Mouse (Mus musculus) thymus, adult 2 months (tissue): Measurements from ENCODE around the gene Tldc1. TPM values are rescaled to one million over a fixed set of nuclear protein-coding genes. Genes with fewer than 3 reads are reported as not detected.

Experiments used
- DNase-seq: peaks from one replicate; pipeline ENCODE4 v3.0.0; 2021
- H3K27ac ChIP-seq: fragments of 200-500 bp; 2 replicates; pipeline ENCODE4 v1.5.1; 2012; ENCODE audit warnings: low read length, control low read depth; ENCODE audit not compliant: control insufficient read depth, insufficient read depth
- H3K27me3 ChIP-seq: fragments of 200-500 bp; 2 replicates; pipeline ENCODE4 v1.6.1; 2012; ENCODE audit warnings: mild to moderate bottlenecking, low read length, moderate library complexity, mixed read lengths; ENCODE audit not compliant: control insufficient read depth, insufficient read depth
- H3K36me3 ChIP-seq: fragments of 200-500 bp; 2 replicates; pipeline ENCODE4 v1.6.1; 2012; ENCODE audit warnings: mild to moderate bottlenecking, low read length, moderate library complexity; ENCODE audit not compliant: control insufficient read depth, insufficient read depth
- H3K4me1 ChIP-seq: fragments of 200-500 bp; replicated peaks from 2 replicates; pipeline ENCODE4 v1.6.1; 2012; ENCODE audit warnings: low read length; ENCODE audit not compliant: control insufficient read depth, insufficient read depth
- H3K4me3 ChIP-seq: fragments of 200-500 bp; 2 replicates; pipeline ENCODE4 v1.5.1; 2012; ENCODE audit warnings: mild to moderate bottlenecking, low read length, control low read depth, moderate library complexity; ENCODE audit not compliant: control insufficient read depth, insufficient read depth
- CTCF ChIP-seq: fragments of 200-500 bp; IDR thresholded peaks from 2 replicates; pipeline ENCODE4 v1.5.1; 2012; ENCODE audit warnings: mild to moderate bottlenecking, control low read depth, low read length, moderate library complexity, borderline replicate concordance; ENCODE audit not compliant: control insufficient read depth, poor library complexity, insufficient read depth; ENCODE audit errors: extremely low read depth
- POLR2A ChIP-seq: fragments of 200-500 bp; IDR thresholded peaks from 2 replicates; pipeline ENCODE4 v1.6.1; 2012; ENCODE audit warnings: mild to moderate bottlenecking, low read length, control low read depth, moderate library complexity; ENCODE audit not compliant: control insufficient read depth, poor library complexity, insufficient read depth; ENCODE audit errors: extremely low read depth
- WGBS: fragments of 180-500 bp; shearing (Covaris S2); methylation state at CpG from one replicate; pipeline ENCODE4 v1.1.7; 2018; 5-methylcytosine and 5-hydroxymethylcytosine counted together
- polyA plus RNA-seq: library from polyadenylated mRNA; depleted of rRNA; stranded (reverse); fragments of >200 nt; gene quantifications from 2 replicates; pipeline ENCODE4 v1.2.3, GENCODE M21; 2012

Gene Tldc1
- polyA plus RNA-seq, 1 experiment, result 13.9 TPM

- DNase-seq, result no peak
- Histone ChIP-seq H3K36me3 (no peaks in the 10 kb centered on the region), H3K4me1 (no peaks in the 10 kb centered on the region), H3K27ac (no peak overlapping the region), H3K27me3 (no peaks in the 10 kb centered on the region), H3K4me3 (no peak overlapping the region)
- 66% methylated on average over 11 of the region's 11 CpGs for WGBS
- no peak for TF ChIP-seq CTCF
- no peak for TF ChIP-seq POLR2A
Measured at GRCm38 (mm10) chr8:119737093-119737900, 40.9 kb downstream of the Tldc1 start.

GRCm38 (mm10) chr8:119736348-119736917 is 41.8 kb downstream of the Tldc1 start:
- no peak for TF ChIP-seq CTCF
- TF ChIP-seq POLR2A, result no peak
- H3K27ac ChIP-seq, result no peak overlapping the region
- no peaks in the 10 kb centered on the region for H3K27me3 ChIP-seq
- no peak overlapping the region for H3K4me3 ChIP-seq
- no peak for DNase-seq
- WGBS, result 89% methylated on average over 10 of the region's 10 CpGs
- H3K36me3 ChIP-seq, result no peaks in the 10 kb centered on the region
- no peaks in the 10 kb centered on the region for H3K4me1 ChIP-seq

- 90% methylated on average over 13 of the region's 13 CpGs for WGBS
- DNase-seq, result no peak
- Histone ChIP-seq H3K27ac (no peak overlapping the region), H3K27me3 (no peaks in the 10 kb centered on the region), H3K4me3 (no peak overlapping the region), H3K4me1 (no peaks in the 10 kb centered on the region), H3K36me3 (no peaks in the 10 kb centered on the region)
- no peak for TF ChIP-seq CTCF
- TF ChIP-seq POLR2A, result no peak
Measured at GRCm38 (mm10) chr8:119732072-119732471, 46.1 kb downstream of the Tldc1 start.

GRCm38 (mm10) chr8:119728351-119728895 is 49.8 kb downstream of the Tldc1 start:
- Histone ChIP-seq H3K27ac (no peak overlapping the region), H3K36me3 (no peaks in the 10 kb centered on the region), H3K4me3 (no peak overlapping the region), H3K27me3 (no peaks in the 10 kb centered on the region), H3K4me1 (peaks cover 5% of the 10 kb centered on the region; the same call in 1 of the 2 replicates)
- no peak for DNase-seq
- no peak for TF ChIP-seq CTCF
- no peak for TF ChIP-seq POLR2A
- 96% methylated on average over 8 of the region's 8 CpGs for WGBS

- 91% methylated on average over 8 of the region's 8 CpGs for WGBS
- Histone ChIP-seq H3K4me1 (peaks cover 6% of the 10 kb centered on the region; the same call in 1 of the 2 replicates), H3K4me3 (no peak overlapping the region), H3K36me3 (no peaks in the 10 kb centered on the region), H3K27me3 (no peaks in the 10 kb centered on the region), H3K27ac (no peak overlapping the region)
- TF ChIP-seq CTCF (no peak), POLR2A (no peak)
- DNase-seq, result no peak
Measured at GRCm38 (mm10) chr8:119727093-119727492, 51.1 kb downstream of the Tldc1 start.

- H3K27ac ChIP-seq, result no peak overlapping the region
- peaks cover 6% of the 10 kb centered on the region; the same call in 1 of the 2 replicates for H3K4me1 ChIP-seq
- H3K36me3 ChIP-seq, result no peaks in the 10 kb centered on the region
- TF ChIP-seq CTCF (no peak), POLR2A (no peak)
- no peak for DNase-seq
- no peak overlapping the region for H3K4me3 ChIP-seq
- H3K27me3 ChIP-seq, result no peaks in the 10 kb centered on the region
- 96% methylated on average over 6 of the region's 6 CpGs for WGBS
Measured at GRCm38 (mm10) chr8:119724596-119724995, 53.6 kb downstream of the Tldc1 start.
